Mouse (Mus musculus) cortical plate, adult 2 months (tissue): ENCODE measurements at regions not wholly inside any gene's neighbourhood (a gene's known extent, or its start where the extent isn't known, plus 50 kb on each side); places are given as distances from the start of the nearest gene placed in this dataset.

ENCODE experiments used
- CTCF ChIP-seq: fragments of 200-500 bp; IDR thresholded peaks from 2 replicates; pipeline ENCODE4 v1.5.1; 2011; ENCODE audit warnings: mild to moderate bottlenecking, control low read depth, low read length; ENCODE audit not compliant: insufficient read depth; ENCODE audit errors: extremely low read depth
- POLR2A ChIP-seq: fragments of 200-500 bp; IDR thresholded peaks from 2 replicates; pipeline ENCODE4 v1.6.1; 2011; ENCODE audit warnings: mild to moderate bottlenecking, low read length, control low read depth; ENCODE audit not compliant: insufficient read depth; ENCODE audit errors: extremely low read depth

DNA sequence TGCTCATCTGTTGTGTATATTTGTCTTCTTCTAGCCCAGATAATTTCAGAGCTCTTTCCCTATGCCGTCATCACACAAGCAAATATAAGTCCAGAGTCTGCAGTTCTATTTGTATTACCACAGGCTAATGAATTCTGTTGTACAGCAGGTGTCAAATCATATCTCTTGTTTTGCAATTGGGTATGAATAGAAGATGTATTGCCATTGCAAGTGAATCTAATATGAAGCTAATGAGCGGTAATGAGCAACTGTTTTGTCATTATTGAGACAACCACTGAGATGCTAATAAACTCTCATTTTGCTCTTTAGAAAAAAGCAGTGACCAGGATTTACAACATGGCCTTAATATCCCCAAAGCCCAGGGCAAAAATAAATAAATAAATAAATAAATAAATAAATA, 73.5 kb upstream of the Vrk2 start:
- TF ChIP-seq CTCF (no peak), POLR2A (no peak)
